Mouse (Mus musculus) cerebellum, postnatal 25 days (tissue): ENCODE data around the gene Wipf1.
A peak's percentile ranks its signal among the peaks of the same experiment; 100 is the strongest.

Source experiments
- DNase-seq, 2 experiments: peaks; one replicate each; pipeline ENCODE4 v3.0.0; 2021; ENCODE audit warnings: mixed read lengths in 2 of 2

Gene Wipf1

GRCm38 (mm10) chr2:73428803-73429468 is 100.6 kb downstream of the Wipf1 start:
- DNase-seq: no peak

GRCm38 (mm10) chr2:73427293-73427692 is 102.2 kb downstream of the Wipf1 start:
- peak; percentile 21 to 54 for DNase-seq

GRCm38 (mm10) chr2:73425822-73426221 is 103.7 kb downstream of the Wipf1 start:
- DNase-seq: no peak

GRCm38 (mm10) chr2:73419730-73420129 is 109.8 kb downstream of the Wipf1 start:
- DNase-seq: no peak

GRCm38 (mm10) chr2:73419285-73419684 is 110.2 kb downstream of the Wipf1 start:
- peak in 1 of 2 experiments; percentile 34 for DNase-seq

- no peak for DNase-seq
These were observed 113.6 kb downstream of the Wipf1 start for GRCm38 (mm10) chr2:73415892-73416291.

GRCm38 (mm10) chr2:73410076-73410475 is 119.5 kb downstream of the Wipf1 start:
- no peak for DNase-seq

- DNase-seq: no peak
These were observed 121.9 kb downstream of the Wipf1 start for GRCm38 (mm10) chr2:73407662-73408061.

- DNase-seq: no peak
These were observed 123.1 kb downstream of the Wipf1 start for GRCm38 (mm10) chr2:73406336-73406915.

- DNase-seq: no peak
These were observed 124.6 kb downstream of the Wipf1 start for GRCm38 (mm10) chr2:73404980-73405379.

- DNase-seq: no peak
These were observed 125.1 kb downstream of the Wipf1 start for GRCm38 (mm10) chr2:73404442-73404841.

- no peak for DNase-seq
These were observed 126.0 kb downstream of the Wipf1 start for GRCm38 (mm10) chr2:73403385-73404013.

- no peak for DNase-seq
These were observed 127.8 kb downstream of the Wipf1 start for GRCm38 (mm10) chr2:73401689-73402088.

GRCm38 (mm10) chr2:73397476-73397875 is 132.1 kb downstream of the Wipf1 start:
- DNase-seq: no peak

- no peak for DNase-seq
These were observed 132.7 kb downstream of the Wipf1 start for GRCm38 (mm10) chr2:73396828-73397325.

GRCm38 (mm10) chr2:73395516-73395915 is 134.0 kb downstream of the Wipf1 start:
- no peak for DNase-seq

- DNase-seq: no peak
These were observed 135.1 kb downstream of the Wipf1 start for GRCm38 (mm10) chr2:73394476-73394875.

- DNase-seq: no peak
These were observed 136.8 kb downstream of the Wipf1 start for GRCm38 (mm10) chr2:73392772-73393171.

- no peak for DNase-seq
These were observed 139.6 kb downstream of the Wipf1 start for GRCm38 (mm10) chr2:73389951-73390350.

- no peak for DNase-seq
These were observed 141.7 kb downstream of the Wipf1 start for GRCm38 (mm10) chr2:73387806-73388205.

- peak; percentile 100 for DNase-seq
These were observed 143.0 kb downstream of the Wipf1 start, which contains the start of gene Gpr155 for GRCm38 (mm10) chr2:73386356-73387046. TSS of gene Gpr155 (minus strand) at chr2:73386572.

GRCm38 (mm10) chr2:73385641-73386355 is 143.7 kb downstream of the Wipf1 start:
- no peak for DNase-seq

GRCm38 (mm10) chr2:73385172-73385571 is 144.4 kb downstream of the Wipf1 start:
- DNase-seq: no peak
